Mouse (Mus musculus) neural tube, embryonic 15.5 days (tissue): ENCODE results near the gene Hrg. TPM values are rescaled to one million over a fixed set of nuclear protein-coding genes. Genes with fewer than 3 reads are reported as not detected.
"Not testable (repeated sequence)": the region's sequence is repeated elsewhere in the genome, so short reads cannot be mapped to it uniquely, and the experiment has no call there.

Experiments used
- ATAC-seq: fragments of 200-750 bp; cut with Nextera tagmentation; 2 replicates; pipeline ENCODE4 v1.8.0; 2017; ENCODE audit warnings: mild to moderate bottlenecking, moderate TSS enrichment, moderate library complexity; ENCODE audit not compliant: low FRiP score
- H3K27ac ChIP-seq: fragments of 300-500 bp; sonication (generic); replicated peaks from 2 replicates; pipeline ENCODE4 v1.5.1; 2015; ENCODE audit warnings: mild to moderate bottlenecking, inconsistent platforms
- H3K27me3 ChIP-seq: fragments of 300-500 bp; sonication (generic); replicated peaks from 2 replicates; pipeline ENCODE4 v1.6.1; 2015; ENCODE audit warnings: inconsistent platforms
- H3K36me3 ChIP-seq: fragments of 300-500 bp; sonication (generic); 2 replicates; pipeline ENCODE4 v1.6.1; 2015; ENCODE audit warnings: inconsistent platforms
- H3K4me1 ChIP-seq: fragments of 300-500 bp; sonication (generic); 2 replicates; pipeline ENCODE4 v1.6.1; 2015; ENCODE audit warnings: inconsistent platforms
- H3K4me2 ChIP-seq: fragments of 300-500 bp; sonication (generic); 2 replicates; pipeline ENCODE4 v1.6.1; 2015; ENCODE audit warnings: inconsistent platforms, mild to moderate bottlenecking, moderate library complexity
- H3K4me3 ChIP-seq: fragments of 300-500 bp; sonication (generic); replicated peaks from 2 replicates; pipeline ENCODE4 v1.5.1; 2015; ENCODE audit warnings: mild to moderate bottlenecking, inconsistent platforms
- H3K9ac ChIP-seq: fragments of 300-500 bp; sonication (generic); replicated peaks from 2 replicates; pipeline ENCODE4 v1.6.1; 2015; ENCODE audit warnings: mild to moderate bottlenecking, inconsistent platforms
- H3K9me3 ChIP-seq: fragments of 300-500 bp; sonication (generic); replicated peaks from 2 replicates; pipeline ENCODE4 v1.6.1; 2016; ENCODE audit warnings: inconsistent platforms
- whole genome bisulfite sequencing: fragments of 180-500 bp; shearing (Covaris S2); methylation state at CpG from one replicate; pipeline ENCODE4 v1.1.7; 2015; ENCODE audit warnings: mixed read lengths; 5-methylcytosine and 5-hydroxymethylcytosine counted together
- polyA plus RNA-seq: library from polyadenylated mRNA; unstranded; fragments of >200 nt; fragmentation: Nextera tagmentation; extraction: Ambion mirVana; gene quantifications from 2 replicates; pipeline ENCODE4 v1.2.1, GENCODE M21; 2015

Gene Hrg
- polyA plus RNA-seq, 1 experiment from 2014 or later, result 0.14 TPM

- Histone ChIP-seq H3K4me2 (no peak overlapping the region), H3K9ac (no peak overlapping the region), H3K36me3 (no peaks in the 10 kb centered on the region), H3K27me3 (no peaks in the 10 kb centered on the region), H3K27ac (no peak overlapping the region), H3K9me3 (no peaks in the 10 kb centered on the region), H3K4me3 (no peak overlapping the region), H3K4me1 (no peaks in the 10 kb centered on the region)
- WGBS, result 74% methylated on average over 1 of the region's 1 CpGs
- no peak for ATAC-seq
Observed at GRCm38 (mm10) chr16:22967383-22968030, 16.6 kb downstream of the Hrg start.

GRCm38 (mm10) chr16:22996951-22997350, 46.1 kb downstream of the Hrg start:
- ATAC-seq, H3K9me3 ChIP-seq, H3K9ac ChIP-seq, H3K4me3 ChIP-seq, H3K4me1 ChIP-seq, H3K27ac ChIP-seq, H3K36me3 ChIP-seq, H3K27me3 ChIP-seq, H3K4me2 ChIP-seq: not testable (repeated sequence)
- WGBS, result 87% methylated on average over 3 of the region's 3 CpGs

Other genes with a start within 250 kb of the Hrg start
- not detected in 2 replicates for gene Crygs, start 139.5 kb upstream of the Hrg start, polyA plus RNA-seq
- 19.5 and 23.2 TPM in 2 replicates for gene Tbccd1, start 93.4 kb upstream of the Hrg start, polyA plus RNA-seq
- gene Dnajb11, start 93.2 kb upstream of the Hrg start, polyA plus RNA-seq, result 106 and 110 TPM in 2 replicates
- gene Ahsg, start 59.8 kb upstream of the Hrg start, polyA plus RNA-seq, result 0.87 and 2.5 TPM in 2 replicates
- gene Fetub, start 32.7 kb upstream of the Hrg start, polyA plus RNA-seq, result not detected in 2 replicates
- 0.46 and 0.55 TPM in 2 replicates for gene Kng2, start 78.4 kb downstream of the Hrg start, polyA plus RNA-seq
- gene Kng1, start 106.8 kb downstream of the Hrg start, polyA plus RNA-seq, result 0.47 and 0.49 TPM in 2 replicates
- 347 and 374 TPM in 2 replicates for gene Eif4a2, start 156.4 kb downstream of the Hrg start, polyA plus RNA-seq
- gene Rfc4, start 176.7 kb downstream of the Hrg start, polyA plus RNA-seq, result 35.3 and 56.6 TPM in 2 replicates
- 0.24 and 0.42 TPM in 2 replicates for gene Adipoq, start 195.5 kb downstream of the Hrg start, polyA plus RNA-seq